Mouse (Mus musculus): Measurements from ENCODE around the gene Atp11a.

The Atp11a gene

DNA sequence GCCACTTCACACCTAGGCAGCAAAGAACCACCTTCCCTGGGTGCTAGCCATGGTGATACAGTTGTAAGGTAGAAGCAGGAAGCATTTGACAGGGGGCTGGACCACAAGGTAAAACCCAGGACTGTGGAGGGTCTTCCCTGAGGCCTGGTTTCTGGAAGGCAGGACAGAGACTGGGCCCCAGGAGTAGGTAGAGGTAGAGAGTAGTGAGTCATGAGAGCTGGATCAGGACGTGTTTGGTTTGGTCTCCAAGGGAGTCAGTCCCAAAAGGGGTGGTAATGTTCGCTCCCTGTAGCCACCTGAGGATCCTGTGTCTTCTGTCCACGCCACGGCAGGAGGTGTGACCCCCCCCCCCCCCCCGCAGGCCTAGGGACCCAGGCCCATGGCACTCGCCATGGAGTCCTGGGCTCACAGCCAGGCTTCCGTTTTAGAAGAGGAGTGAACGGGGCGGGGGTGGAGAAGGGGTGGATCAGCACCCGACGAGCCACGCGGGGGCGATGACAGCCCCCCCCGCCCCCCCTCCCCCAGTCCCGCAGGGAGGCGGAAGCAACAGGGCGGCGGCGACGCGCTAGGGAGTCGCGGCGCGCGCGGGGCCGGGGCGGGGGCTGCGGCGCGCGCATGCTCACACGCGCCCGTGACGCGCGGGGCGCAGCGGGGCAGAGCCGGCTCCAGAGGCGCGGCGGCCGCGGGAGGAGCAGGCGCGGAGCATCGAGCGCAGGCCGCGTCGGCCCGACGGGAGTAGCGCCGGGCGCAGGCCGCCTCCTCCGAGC, at the start of gene Atp11a:
TSS of gene Atp11a (plus strand) at position 624 of the 767 bp plus-strand sequence.
- DNase-seq (ENCODE audit: low spot score) = peak; percentile 64

- no peak for DNase-seq (ENCODE audit: low spot score)
These were observed 45.2 kb upstream of the Atp11a start for GRCm38 (mm10) chr8:12711623-12712022.

GRCm38 (mm10) chr8:12715861-12716585, 40.8 kb upstream of the Atp11a start:
- no peak for DNase-seq (ENCODE audit: low spot score)

- no peak for DNase-seq (ENCODE audit: low spot score)
These were observed 37.7 kb upstream of the Atp11a start for GRCm38 (mm10) chr8:12719091-12719490.

DNA sequence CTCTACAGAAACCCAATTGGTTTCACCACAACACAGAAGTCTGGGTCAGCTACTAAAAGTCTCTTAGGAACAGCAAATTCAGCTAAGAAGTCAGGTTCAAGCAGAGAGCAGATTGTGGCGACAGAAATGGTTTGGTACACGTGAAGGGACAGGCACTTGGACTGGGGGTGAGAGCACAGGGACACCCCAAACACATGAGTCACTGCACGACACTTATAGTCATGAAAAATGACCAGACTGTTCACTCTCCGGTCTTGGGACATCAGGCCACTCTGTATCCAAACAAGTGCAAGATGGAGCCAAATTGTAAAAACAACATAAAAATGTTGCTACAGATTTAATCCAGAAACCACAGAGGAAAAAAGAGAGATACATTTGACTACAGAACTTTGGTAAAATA, 28.2 kb upstream of the Atp11a start:
- DNase-seq (ENCODE audit: low spot score) = no peak

- no peak for DNase-seq (ENCODE audit: low spot score)
These were observed 26.0 kb upstream of the Atp11a start for GRCm38 (mm10) chr8:12730780-12731179.

GRCm38 (mm10) chr8:12732431-12732830, 24.4 kb upstream of the Atp11a start:
- no peak for DNase-seq (ENCODE audit: low spot score)

DNA sequence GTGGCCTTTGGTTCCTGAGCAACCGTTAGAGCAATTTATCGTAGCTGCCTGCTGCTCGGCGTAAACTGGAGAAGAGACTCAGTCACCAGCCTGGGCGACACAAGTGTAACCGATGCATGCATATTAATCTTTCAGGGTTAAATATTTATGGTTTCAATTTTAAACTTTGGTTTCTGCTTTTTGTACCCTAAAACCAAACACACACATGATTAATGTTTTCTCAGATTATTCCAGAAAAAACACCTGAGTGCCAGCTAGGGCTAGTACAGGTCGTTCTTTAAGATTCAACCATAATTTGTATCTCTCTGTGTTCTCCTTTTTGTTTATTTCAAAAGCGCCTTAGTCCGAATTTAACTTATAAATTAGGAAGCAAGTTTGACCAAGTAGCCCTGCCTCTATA, 17.7 kb upstream of the Atp11a start:
- no peak for DNase-seq (ENCODE audit: low spot score)

DNA sequence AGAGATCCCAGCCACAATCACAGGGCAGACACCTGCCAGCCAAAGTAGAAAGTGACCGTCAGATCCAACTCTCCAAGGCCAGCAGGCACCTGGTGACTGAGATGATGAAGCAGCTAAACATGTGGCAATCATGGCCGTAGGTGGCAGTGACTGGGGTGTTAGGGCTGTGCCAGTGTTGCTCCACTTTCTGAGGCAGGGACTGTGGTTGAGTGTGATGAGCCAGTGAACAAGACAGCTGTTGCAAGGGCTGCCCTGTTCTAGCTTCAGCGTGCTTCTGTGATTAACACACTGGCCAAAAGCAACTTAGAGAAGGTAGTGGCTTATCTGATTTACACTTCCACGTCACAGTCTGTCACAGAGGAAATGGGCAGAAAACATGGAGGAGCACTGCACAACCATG, 13.4 kb upstream of the Atp11a start:
- no peak for DNase-seq (ENCODE audit: low spot score)

DNA sequence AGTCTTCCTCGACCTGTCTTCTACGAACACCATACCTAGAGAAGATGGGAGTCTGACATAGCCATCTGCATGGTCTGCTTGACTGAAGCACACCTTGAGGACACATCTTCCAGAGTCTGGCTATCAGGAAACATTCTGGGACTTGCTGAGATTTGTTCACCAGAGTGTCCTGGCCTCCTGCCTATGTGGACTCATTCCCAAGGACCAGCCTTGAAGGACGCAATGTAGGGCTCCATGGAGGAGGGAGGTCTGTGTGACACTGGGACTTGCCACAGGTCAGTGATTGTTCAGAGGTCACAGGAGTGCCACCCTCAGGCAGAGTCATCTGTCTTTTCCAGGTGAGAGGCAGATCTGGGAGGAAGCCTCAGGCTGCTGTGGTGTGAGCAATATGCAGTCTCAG, 8.6 kb upstream of the Atp11a start:
- no peak for DNase-seq (ENCODE audit: low spot score)

DNA sequence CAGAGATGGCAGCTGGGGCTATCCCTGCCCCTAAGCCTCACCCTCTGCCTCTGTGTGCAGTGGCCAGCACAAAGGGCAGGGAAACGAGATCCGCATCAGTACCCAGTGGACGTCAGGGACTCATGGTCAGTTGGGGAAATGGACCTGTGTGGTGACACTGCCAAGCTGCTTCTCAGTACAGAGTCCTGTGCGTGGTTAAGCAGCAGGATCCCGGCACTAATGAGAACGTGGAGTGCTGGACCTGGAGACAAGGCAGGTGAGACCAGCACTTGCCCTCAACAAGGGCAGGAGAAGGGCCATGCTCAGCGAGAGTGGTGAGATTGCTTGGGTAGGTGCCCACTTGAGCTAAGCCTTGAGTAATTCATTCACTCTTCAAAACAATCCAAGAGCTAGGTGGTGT, 7.7 kb upstream of the Atp11a start:
- DNase-seq (ENCODE audit: low spot score) = no peak

DNA sequence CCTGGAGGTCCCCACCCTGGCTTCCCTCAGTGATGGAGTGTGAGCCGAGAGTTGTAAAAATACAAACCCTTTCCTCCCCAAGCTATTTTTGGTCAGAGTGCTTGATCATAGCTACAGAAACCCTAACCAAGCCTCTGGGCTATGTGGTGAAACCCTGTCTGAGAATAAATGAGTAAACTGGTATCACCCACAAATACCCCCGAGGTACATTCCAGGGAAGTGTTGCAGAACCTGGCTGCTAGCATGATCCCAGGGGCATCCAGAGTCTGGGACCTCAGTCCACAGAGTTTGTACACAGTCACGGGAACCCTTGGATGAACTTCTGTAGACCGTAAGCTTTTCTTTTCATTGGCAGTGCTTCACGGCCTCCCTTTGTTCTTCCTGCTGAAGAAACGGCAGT, 3.8 kb upstream of the Atp11a start:
- no peak for DNase-seq (ENCODE audit: low spot score)

DNA sequence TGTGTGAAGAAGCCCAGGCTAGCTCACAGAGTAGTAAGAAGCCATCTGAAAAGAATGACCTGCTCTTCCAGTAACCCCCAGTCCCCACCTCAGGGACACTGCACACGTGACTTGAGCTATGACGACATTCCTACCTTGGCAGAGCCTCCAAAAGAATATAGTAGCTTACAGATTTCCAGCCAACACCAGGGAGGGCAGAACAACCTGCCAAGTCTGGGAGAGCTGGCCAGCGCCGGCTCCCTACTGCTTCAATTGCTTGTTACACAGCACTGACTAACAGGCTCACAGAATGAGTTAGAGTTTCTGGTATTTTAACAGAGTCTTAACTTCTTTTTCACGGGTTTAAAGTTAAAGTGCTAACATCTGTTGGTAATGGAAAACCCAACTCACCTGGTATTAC, 2.7 kb upstream of the Atp11a start:
- no peak for DNase-seq (ENCODE audit: low spot score)

DNA sequence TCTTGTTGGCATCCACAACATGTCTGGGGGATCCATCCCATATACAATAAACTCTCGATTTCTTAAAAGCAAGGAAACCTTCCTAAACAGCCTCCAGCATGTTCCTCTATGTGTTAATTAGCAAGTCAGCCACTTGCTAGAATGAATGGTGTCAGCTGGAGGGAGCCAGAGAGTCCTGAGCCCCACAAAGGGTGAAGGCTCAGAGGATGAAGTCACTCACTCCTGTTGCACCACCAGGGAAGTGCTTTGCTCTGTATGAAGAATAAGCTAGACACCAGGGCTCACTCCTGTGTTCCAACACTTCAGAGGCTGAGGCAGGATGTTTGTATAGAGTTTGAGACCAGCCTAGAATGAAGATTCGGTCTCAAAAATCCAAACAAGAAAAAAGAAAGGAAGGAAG, 1.5 kb upstream of the Atp11a start:
- DNase-seq (ENCODE audit: low spot score) = no peak

GRCm38 (mm10) chr8:12755826-12756225, 988 bp upstream of the Atp11a start:
- DNase-seq (ENCODE audit: low spot score) = no peak

DNA sequence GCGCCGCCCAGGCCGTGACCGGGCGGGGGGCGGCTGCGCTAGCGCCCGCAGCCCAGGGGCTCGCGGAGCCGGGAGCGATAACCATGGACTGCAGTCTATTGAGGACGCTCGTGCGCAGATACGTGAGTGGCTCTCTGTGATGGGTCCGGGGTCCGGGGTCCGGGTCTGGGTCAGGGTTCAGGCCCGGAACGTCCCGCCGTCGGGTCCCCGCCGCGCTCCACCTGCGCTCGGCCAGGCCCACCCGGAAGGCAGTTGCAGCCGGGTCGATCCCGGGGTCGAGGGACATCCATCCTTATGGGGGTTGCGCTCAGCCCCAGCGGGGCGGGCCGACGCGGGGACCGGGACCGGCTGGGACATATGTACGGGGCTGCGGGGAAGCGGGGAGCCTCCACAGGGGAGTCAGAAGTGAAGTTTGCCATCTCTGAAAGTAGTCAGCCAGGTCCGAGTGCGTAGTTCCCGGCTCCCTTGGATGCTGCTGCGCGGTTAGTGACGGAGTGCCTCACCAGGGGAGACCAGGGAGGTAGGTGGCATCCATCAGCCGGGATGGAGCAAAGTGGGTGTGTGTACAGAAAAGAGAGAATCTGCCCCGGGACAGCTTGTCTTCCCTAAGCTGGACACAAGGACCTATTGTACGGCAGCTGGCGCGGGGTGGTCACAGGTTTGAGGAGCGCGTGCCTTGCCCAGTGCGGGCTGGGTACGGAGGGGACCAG, 572 bp downstream of the Atp11a start:
- DNase-seq (ENCODE audit: low spot score) = no peak

DNA sequence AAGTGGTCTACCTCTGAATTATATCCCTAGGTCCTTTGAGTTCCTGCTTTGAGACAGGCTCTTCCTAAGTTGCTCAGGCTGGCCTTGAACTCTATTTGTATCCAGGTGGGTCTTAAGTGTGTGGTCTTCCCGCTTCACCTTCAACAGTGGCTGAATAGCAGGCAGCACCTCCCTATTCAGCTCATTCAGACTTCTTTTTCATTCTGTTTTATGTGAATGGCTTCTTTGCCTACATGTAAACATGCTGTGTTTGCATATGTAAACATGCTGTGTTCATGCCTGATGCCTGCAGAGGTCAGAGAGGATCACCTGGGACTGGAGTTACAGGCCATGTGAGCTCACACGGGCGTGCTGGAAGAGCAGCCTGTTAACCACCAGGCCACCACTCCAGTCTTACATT, 3.1 kb downstream of the Atp11a start:
- DNase-seq (ENCODE audit: low spot score) = no peak

- DNase-seq (ENCODE audit: low spot score) = no peak
These were observed 5.1 kb downstream of the Atp11a start for GRCm38 (mm10) chr8:12761873-12762272.

DNA sequence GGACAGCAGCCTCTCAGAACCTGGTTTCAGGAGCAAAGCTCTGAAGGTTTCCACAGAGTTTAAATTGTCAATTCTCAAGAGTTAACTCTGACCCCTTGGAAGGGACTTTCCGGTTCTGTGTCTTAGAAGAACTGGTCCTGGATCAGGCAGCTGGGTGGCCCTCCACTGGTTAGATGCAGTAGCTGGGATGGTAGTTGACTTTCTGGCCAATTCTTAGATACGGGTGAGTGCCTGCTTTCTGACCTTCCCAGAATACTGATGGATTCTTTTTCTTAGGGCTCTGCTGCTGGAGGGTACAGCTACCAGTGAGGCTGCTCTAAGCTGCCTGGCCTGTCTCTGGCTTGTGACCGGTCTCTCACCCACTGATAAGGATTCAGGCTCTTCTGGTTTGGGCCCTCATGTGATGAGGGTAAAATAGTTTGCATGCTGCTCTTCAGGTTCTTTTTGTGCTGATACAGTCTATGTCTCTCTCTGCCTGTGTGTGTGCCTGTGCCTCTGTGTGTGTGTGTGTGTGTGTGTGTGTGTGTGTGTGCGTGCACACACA, 6.8 kb downstream of the Atp11a start:
- peak; percentile 50 for DNase-seq (ENCODE audit: low spot score)

- no peak for DNase-seq (ENCODE audit: low spot score)
These were observed 8.2 kb downstream of the Atp11a start for GRCm38 (mm10) chr8:12764971-12765370.

GRCm38 (mm10) chr8:12767176-12767575, 10.4 kb downstream of the Atp11a start:
- no peak for DNase-seq (ENCODE audit: low spot score)

GRCm38 (mm10) chr8:12768747-12769146, 11.9 kb downstream of the Atp11a start:
- DNase-seq (ENCODE audit: low spot score) = no peak

GRCm38 (mm10) chr8:12769296-12769695, 12.5 kb downstream of the Atp11a start:
- no peak for DNase-seq (ENCODE audit: low spot score)
